Mouse (Mus musculus) ovary, postnatal 36 days (tissue): ENCODE measurements around the gene Rbm20.
A peak's percentile ranks its signal among the peaks of the same experiment; 100 is the strongest.
"Not testable (repeated sequence)": the region's sequence is repeated elsewhere in the genome, so short reads cannot be mapped to it uniquely, and the experiment has no call there.

ENCODE experiments used
- DNase-seq: peaks from one replicate; pipeline ENCODE4 v3.0.0; 2022; ENCODE audit warnings: low spot score, mixed read lengths

Rbm20 gene

GRCm38 (mm10) chr19:53792976-53793897 lies 116.1 kb downstream of the Rbm20 start:
- DNase-seq, result no peak

GRCm38 (mm10) chr19:53793994-53794890 lies 117.1 kb downstream of the Rbm20 start:
- DNase-seq, result no peak

- DNase-seq, result no peak
Observed at GRCm38 (mm10) chr19:53794996-53795395, 117.9 kb downstream of the Rbm20 start.

- DNase-seq, result no peak
Observed at GRCm38 (mm10) chr19:53796020-53796419, 118.9 kb downstream of the Rbm20 start.

- DNase-seq, result no peak
Observed at GRCm38 (mm10) chr19:53797770-53798169, 120.7 kb downstream of the Rbm20 start.

- DNase-seq, result no peak
Observed at GRCm38 (mm10) chr19:53799885-53800284, 122.8 kb downstream of the Rbm20 start.

GRCm38 (mm10) chr19:53800365-53800999 lies 123.4 kb downstream of the Rbm20 start:
- no peak for DNase-seq

GRCm38 (mm10) chr19:53801380-53801779 lies 124.3 kb downstream of the Rbm20 start:
- no peak for DNase-seq

- no peak for DNase-seq
Observed at GRCm38 (mm10) chr19:53801789-53802683, 124.9 kb downstream of the Rbm20 start.

GRCm38 (mm10) chr19:53803954-53804353 lies 126.8 kb downstream of the Rbm20 start:
- DNase-seq, result no peak

- DNase-seq, result no peak
Observed at GRCm38 (mm10) chr19:53805063-53805462, 128.0 kb downstream of the Rbm20 start.

- DNase-seq, result no peak
Observed at GRCm38 (mm10) chr19:53806126-53806525, 129.0 kb downstream of the Rbm20 start.

- not testable (repeated sequence) for DNase-seq
Observed at GRCm38 (mm10) chr19:53806526-53807275, 129.6 kb downstream of the Rbm20 start.

- no peak for DNase-seq
Observed at GRCm38 (mm10) chr19:53807276-53807801, 130.2 kb downstream of the Rbm20 start.

GRCm38 (mm10) chr19:53808041-53808777 lies 131.1 kb downstream of the Rbm20 start:
- no peak for DNase-seq

GRCm38 (mm10) chr19:53809185-53809861 lies 132.2 kb downstream of the Rbm20 start:
- peak; percentile 33 for DNase-seq

GRCm38 (mm10) chr19:53810024-53810423 lies 132.9 kb downstream of the Rbm20 start:
- DNase-seq, result no peak

- DNase-seq, result no peak
Observed at GRCm38 (mm10) chr19:53810584-53810983, 133.5 kb downstream of the Rbm20 start.

GRCm38 (mm10) chr19:53813576-53813975 lies 136.5 kb downstream of the Rbm20 start:
- no peak for DNase-seq
